Mouse (Mus musculus) forebrain, embryonic 15.5 days (tissue): ENCODE measurements around the gene Atoh1. TPM values are rescaled to one million over a fixed set of nuclear protein-coding genes. Genes with fewer than 3 reads are reported as not detected.
A peak's percentile ranks its signal among the peaks of the same experiment; 100 is the strongest.

Source experiments
- ATAC-seq: fragments of 200-750 bp; cut with Nextera tagmentation; replicated peaks from 2 replicates; pipeline ENCODE4 v1.8.0; 2017; ENCODE audit warnings: mild to moderate bottlenecking, moderate TSS enrichment, moderate library complexity
- H3K27ac ChIP-seq: fragments of 300-500 bp; sonication (generic); replicated peaks from 2 replicates; pipeline ENCODE4 v1.5.1; 2015; ENCODE audit warnings: mild to moderate bottlenecking, inconsistent platforms
- H3K27me3 ChIP-seq: fragments of 300-500 bp; sonication (generic); 2 replicates; pipeline ENCODE4 v1.6.1; 2015; ENCODE audit warnings: inconsistent platforms
- H3K36me3 ChIP-seq: fragments of 300-500 bp; sonication (generic); 2 replicates; pipeline ENCODE4 v1.6.1; 2015; ENCODE audit warnings: mild to moderate bottlenecking, inconsistent platforms
- H3K4me1 ChIP-seq: fragments of 300-500 bp; sonication (generic); 2 replicates; pipeline ENCODE4 v1.6.1; 2015; ENCODE audit warnings: inconsistent platforms
- H3K4me2 ChIP-seq: fragments of 300-500 bp; sonication (generic); replicated peaks from 2 replicates; pipeline ENCODE4 v1.6.1; 2015; ENCODE audit warnings: mild to moderate bottlenecking, inconsistent platforms
- H3K4me3 ChIP-seq: fragments of 300-500 bp; sonication (generic); 2 replicates; pipeline ENCODE4 v1.5.1; 2015; ENCODE audit warnings: mild to moderate bottlenecking, inconsistent platforms
- H3K9ac ChIP-seq: fragments of 300-500 bp; sonication (generic); replicated peaks from 2 replicates; pipeline ENCODE4 v1.6.1; 2015; ENCODE audit warnings: mild to moderate bottlenecking, inconsistent platforms
- H3K9me3 ChIP-seq: fragments of 300-500 bp; sonication (generic); 2 replicates; pipeline ENCODE4 v1.6.1; 2016; ENCODE audit warnings: inconsistent platforms
- WGBS: fragments of 180-500 bp; shearing (Covaris S2); methylation state at CpG from one replicate; pipeline ENCODE4 v1.1.7; 2015; ENCODE audit warnings: mixed read lengths; 5-methylcytosine and 5-hydroxymethylcytosine counted together
- polyA plus RNA-seq: library from polyadenylated mRNA; unstranded; fragments of >200 nt; fragmentation: Nextera tagmentation; extraction: Ambion mirVana; gene quantifications from 2 replicates; pipeline ENCODE4 v1.2.1, GENCODE M21; 2015

Atoh1 gene
- 0.26 TPM in 1 of 2 replicates, not detected in the other for polyA plus RNA-seq

DNA sequence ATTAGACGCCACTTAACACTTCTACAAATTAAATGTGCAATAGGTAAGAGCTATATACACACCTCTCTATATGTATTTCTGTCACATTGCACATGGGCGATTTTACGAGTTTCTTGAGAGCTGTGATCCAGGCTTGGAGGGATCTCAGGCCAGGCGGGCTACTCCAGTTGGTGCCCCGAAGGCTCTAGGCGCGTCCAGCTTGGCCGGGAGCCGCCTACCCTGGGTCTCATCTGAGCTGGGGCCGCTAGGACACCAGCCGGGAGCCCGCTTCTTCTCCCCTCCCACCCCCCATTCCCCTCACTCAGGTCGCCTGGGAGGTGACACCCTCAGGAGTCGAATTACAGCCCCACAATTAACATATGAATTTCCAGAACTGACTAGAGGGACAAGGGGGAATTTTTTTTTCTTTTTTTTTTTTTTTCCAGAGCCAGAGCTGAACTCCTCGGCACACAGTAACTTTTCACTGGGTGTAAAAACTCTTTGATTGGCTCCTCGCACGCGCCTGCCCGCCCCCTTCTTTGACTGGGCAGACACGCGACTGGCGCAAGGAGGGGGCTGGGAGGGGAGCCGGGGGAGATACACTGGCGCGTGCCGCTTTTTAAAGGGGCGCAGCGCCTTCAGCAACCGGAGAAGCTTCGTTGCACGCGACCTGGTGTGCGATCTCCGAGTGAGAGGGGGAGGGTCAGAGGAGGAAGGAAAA lies at the start of gene Atoh1:
TSS of gene Atoh1 (plus strand) at position 627 of the 700 bp plus-strand sequence.
- H3K9ac ChIP-seq: 0 out of 2 replicates have a peak within 1 kb of the TSS, but pooled peaks have one; percentile 24
- peak within 1 kb of the TSS; percentile 79 for H3K4me2 ChIP-seq
- no peaks in the 10 kb centered on the region for H3K9me3 ChIP-seq
- peak within 1 kb of the TSS; percentile 42 for H3K4me3 ChIP-seq
- WGBS: under 1% methylated on average over 34 of the region's 34 CpGs
- peaks cover 31% of the 10 kb centered on the region for H3K4me1 ChIP-seq
- no peaks in the 10 kb centered on the region for H3K36me3 ChIP-seq
- H3K27ac ChIP-seq: no peak within 1 kb of the TSS
- peaks cover 63% of the 10 kb centered on the region for H3K27me3 ChIP-seq
- peak; percentile 83 for ATAC-seq

DNA sequence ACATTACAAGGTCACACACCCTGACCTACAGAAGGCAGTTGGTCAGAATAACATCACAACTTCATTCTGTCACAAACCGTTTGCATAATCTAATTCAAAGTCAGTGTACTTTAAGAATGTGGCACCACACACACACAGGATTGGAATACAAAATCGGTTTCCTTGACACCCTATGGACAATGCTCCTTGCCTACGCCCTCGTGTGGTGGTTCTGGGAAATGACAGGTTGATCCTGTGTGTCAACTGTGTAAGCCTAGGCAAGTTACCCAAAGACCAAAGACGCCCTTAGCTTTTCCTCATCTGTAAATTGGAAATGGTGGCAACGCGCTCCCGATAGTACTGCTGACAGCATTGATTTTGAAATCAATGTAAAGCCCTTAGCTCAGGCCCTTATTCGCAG lies 45.0 kb upstream of the Atoh1 start:
- Histone ChIP-seq H3K9ac (no peak overlapping the region), H3K27ac (no peak overlapping the region), H3K4me2 (no peak overlapping the region), H3K36me3 (no peaks in the 10 kb centered on the region), H3K27me3 (no peaks in the 10 kb centered on the region), H3K4me3 (no peak overlapping the region), H3K9me3 (no peaks in the 10 kb centered on the region), H3K4me1 (peaks cover 10% of the 10 kb centered on the region)
- WGBS: 32% methylated on average over 9 of the region's 9 CpGs
- no peak for ATAC-seq

DNA sequence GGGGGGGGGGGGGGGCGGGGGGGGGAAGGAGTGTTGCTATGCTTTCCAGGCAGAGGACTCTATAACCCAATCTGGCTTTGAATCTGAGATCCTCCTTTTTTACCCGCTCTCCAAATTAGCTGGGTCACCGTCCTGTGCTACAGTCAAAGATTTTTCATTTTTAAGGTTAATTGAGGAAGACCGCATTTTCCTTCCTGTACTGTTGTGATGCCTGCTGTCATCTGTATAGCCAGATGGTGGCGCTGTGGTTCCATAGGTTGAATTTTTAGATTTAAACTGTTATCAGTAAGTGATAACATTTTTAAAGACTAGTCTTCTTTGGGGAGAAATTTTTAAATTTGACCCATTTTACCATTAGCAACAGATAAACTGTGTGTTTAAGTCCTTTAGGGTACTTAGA lies 44.0 kb upstream of the Atoh1 start:
- H3K9ac ChIP-seq: no peak overlapping the region
- WGBS: 4% methylated on average over 5 of the region's 5 CpGs
- H3K4me1 ChIP-seq: peaks cover 10% of the 10 kb centered on the region
- peak; percentile 68 for ATAC-seq
- no peak overlapping the region for H3K27ac ChIP-seq
- no peaks in the 10 kb centered on the region for H3K36me3 ChIP-seq
- H3K4me2 ChIP-seq: peak overlapping the region; percentile 26; the same call in 1 of the 2 replicates
- no peak overlapping the region for H3K4me3 ChIP-seq
- no peaks in the 10 kb centered on the region for H3K27me3 ChIP-seq
- H3K9me3 ChIP-seq: no peaks in the 10 kb centered on the region

DNA sequence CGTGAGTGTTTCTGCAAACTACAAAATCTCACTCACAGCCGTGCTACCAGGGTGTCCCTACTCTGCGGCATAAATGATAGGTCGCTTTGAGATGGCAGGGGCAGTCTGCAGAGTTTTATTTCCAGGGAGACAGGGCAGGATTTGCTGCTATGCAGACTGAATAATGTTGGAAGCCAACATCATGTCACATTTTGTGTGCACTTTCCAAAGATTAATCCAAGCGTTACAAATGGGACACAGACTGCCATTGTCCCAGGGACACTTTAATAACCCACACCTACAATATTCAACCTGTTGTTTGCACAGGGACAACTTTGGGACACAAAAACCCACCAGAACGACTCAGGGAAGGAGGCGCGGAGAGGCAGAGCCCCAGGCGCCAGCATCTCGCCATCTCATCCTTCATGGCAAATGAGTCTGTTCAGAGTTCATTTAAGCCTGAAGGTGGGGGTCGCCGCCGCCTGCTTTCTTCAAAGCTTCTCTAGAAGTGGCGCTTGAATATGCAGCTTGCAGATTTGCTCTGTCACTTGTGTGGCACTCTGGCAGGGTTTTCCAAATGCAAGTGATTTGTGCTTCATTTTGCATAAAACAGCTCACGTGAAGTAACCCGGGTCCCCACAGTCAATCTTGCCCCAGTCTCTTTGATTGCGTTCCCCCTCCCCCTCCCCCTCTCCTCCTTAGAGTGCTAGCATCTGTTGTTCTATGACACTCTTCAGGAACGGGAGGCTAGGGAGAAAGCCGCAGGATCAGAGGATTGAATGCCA lies 40.6 kb upstream of the Atoh1 start:
- Histone ChIP-seq H3K36me3 (no peaks in the 10 kb centered on the region), H3K27me3 (no peaks in the 10 kb centered on the region), H3K9me3 (no peaks in the 10 kb centered on the region), H3K4me1 (peaks cover 10% of the 10 kb centered on the region), H3K4me3 (peak overlapping the region; percentile 23), H3K4me2 (peak overlapping the region; percentile 42), H3K9ac (no peak overlapping the region), H3K27ac (no peak overlapping the region)
- 2% methylated on average over 19 of the region's 19 CpGs for WGBS
- ATAC-seq: peak; percentile 71

DNA sequence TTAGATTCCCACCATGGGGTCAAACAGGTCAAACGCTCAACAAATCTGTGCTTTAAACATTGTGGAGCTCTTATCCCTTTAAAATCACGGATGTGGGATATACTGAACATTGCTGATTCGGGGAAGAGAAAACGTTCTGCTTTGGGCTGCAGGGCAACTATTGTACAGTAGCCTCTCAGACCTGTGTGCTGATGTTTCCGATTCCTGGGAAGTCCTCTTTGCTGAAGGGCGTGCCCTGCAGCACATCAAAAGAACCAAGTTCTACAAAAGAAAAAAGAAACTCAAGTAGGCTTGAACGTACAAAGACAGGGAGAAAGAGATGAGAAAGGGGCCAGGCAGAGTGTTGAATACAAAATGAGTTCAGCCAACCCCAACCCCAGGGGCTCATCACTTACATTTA lies 34.2 kb upstream of the Atoh1 start:
- Histone ChIP-seq H3K27me3 (no peaks in the 10 kb centered on the region), H3K4me1 (no peaks in the 10 kb centered on the region), H3K4me3 (no peak overlapping the region), H3K27ac (no peak overlapping the region), H3K9me3 (no peaks in the 10 kb centered on the region), H3K36me3 (no peaks in the 10 kb centered on the region), H3K4me2 (no peak overlapping the region), H3K9ac (no peak overlapping the region)
- 25% methylated on average over 7 of the region's 7 CpGs for WGBS
- no peak for ATAC-seq

DNA sequence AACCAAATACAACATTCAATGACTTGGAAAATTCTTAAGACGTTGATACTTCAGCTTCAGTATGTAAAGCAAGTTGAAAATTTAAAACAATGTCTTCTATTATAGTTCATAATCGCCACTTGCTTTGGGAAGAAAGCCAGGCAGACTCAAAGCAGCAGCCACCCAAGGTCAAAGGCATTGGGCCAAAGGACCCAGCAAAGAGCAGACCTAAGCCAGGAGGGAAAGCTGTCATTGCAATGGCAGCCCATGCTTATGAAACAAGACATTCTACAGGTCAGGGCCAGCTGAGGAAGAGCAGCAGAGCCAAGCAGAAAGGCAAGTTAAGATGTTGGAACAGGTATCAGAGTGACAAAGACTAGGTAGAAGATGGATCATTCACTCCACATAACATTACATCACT lies 25.3 kb upstream of the Atoh1 start:
- Histone ChIP-seq H3K36me3 (no peaks in the 10 kb centered on the region), H3K27ac (no peak overlapping the region), H3K4me1 (no peaks in the 10 kb centered on the region), H3K27me3 (no peaks in the 10 kb centered on the region), H3K9me3 (no peaks in the 10 kb centered on the region), H3K4me2 (no peak overlapping the region), H3K9ac (no peak overlapping the region), H3K4me3 (no peak overlapping the region)
- WGBS: 79% methylated on average over 2 of the region's 2 CpGs
- ATAC-seq: no peak

DNA sequence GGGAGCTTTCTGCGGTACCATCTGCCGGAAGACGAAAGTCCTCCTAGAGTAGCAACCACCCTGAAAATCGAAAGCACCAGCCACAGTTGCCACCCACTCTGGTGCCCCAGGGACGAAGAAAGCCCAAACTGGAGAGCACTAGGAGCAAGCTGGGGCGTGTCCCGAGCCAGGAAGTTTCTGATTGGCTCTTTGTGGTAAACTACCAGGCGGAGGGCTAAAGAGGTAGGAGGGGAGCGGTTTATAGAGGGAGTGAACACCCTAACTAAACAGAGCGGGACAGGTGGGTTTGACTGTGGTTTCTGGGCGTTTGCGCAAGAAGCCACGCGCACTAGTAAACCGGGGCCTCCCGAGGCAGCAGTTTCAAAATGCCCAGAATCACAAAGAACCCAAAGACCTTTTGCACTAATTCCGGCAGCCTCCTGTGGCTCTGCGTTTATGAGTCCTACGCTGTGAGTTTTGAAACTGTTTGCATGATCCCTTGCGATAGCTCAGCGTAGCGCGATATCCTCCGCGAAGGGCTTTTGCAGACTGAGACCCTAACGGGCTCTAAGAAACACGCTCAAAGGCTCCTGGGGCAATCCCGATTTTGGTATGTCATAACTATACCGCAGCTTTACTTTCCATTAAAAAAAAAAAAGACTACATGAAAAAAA lies 1.0 kb upstream of the Atoh1 start:
- Histone ChIP-seq H3K36me3 (no peaks in the 10 kb centered on the region), H3K9ac (no peak overlapping the region), H3K4me1 (peaks cover 31% of the 10 kb centered on the region), H3K4me3 (peak overlapping the region; percentile 42), H3K27me3 (peaks cover 57% of the 10 kb centered on the region), H3K4me2 (peak overlapping the region; percentile 79), H3K27ac (no peak overlapping the region), H3K9me3 (no peaks in the 10 kb centered on the region)
- under 1% methylated on average over 29 of the region's 29 CpGs for WGBS
- 0 out of 2 replicates have a peak, but pooled peaks have one; percentile 30 for ATAC-seq

DNA sequence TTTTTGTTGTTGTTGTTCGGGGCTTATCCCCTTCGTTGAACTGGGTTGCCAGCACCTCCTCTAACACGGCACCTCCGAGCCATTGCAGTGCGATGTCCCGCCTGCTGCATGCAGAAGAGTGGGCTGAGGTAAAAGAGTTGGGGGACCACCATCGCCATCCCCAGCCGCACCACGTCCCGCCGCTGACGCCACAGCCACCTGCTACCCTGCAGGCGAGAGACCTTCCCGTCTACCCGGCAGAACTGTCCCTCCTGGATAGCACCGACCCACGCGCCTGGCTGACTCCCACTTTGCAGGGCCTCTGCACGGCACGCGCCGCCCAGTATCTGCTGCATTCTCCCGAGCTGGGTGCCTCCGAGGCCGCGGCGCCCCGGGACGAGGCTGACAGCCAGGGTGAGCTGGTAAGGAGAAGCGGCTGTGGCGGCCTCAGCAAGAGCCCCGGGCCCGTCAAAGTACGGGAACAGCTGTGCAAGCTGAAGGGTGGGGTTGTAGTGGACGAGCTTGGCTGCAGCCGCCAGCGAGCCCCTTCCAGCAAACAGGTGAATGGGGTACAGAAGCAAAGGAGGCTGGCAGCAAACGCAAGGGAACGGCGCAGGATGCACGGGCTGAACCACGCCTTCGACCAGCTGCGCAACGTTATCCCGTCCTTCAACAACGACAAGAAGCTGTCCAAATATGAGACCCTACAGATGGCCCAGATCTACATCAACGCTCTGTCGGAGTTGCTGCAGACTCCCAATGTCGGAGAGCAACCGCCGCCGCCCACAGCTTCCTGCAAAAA lies 496 bp downstream of the Atoh1 start:
- peaks cover 38% of the 10 kb centered on the region for H3K4me1 ChIP-seq
- no peaks in the 10 kb centered on the region for H3K36me3 ChIP-seq
- H3K9me3 ChIP-seq: no peaks in the 10 kb centered on the region
- H3K9ac ChIP-seq: 0 out of 2 replicates have a peak overlapping the region, but pooled peaks have one; percentile 24
- no peak overlapping the region for H3K27ac ChIP-seq
- ATAC-seq: peak; percentile 71
- H3K4me3 ChIP-seq: peak overlapping the region; percentile 42
- peaks cover 70% of the 10 kb centered on the region for H3K27me3 ChIP-seq
- WGBS: under 1% methylated on average over 50 of the region's 53 CpGs
- peak overlapping the region; percentile 79 for H3K4me2 ChIP-seq

DNA sequence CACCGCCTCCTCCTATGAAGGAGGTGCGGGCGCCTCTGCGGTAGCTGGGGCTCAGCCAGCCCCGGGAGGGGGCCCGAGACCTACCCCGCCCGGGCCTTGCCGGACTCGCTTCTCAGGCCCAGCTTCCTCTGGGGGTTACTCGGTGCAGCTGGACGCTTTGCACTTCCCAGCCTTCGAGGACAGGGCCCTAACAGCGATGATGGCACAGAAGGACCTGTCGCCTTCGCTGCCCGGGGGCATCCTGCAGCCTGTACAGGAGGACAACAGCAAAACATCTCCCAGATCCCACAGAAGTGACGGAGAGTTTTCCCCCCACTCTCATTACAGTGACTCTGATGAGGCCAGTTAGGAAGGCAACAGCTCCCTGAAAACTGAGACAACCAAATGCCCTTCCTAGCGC lies 1.1 kb downstream of the Atoh1 start:
- under 1% methylated on average over 19 of the region's 19 CpGs for WGBS
- H3K4me2 ChIP-seq: peak overlapping the region; percentile 79
- no peak overlapping the region for H3K9ac ChIP-seq
- H3K36me3 ChIP-seq: no peaks in the 10 kb centered on the region
- no peak overlapping the region for H3K27ac ChIP-seq
- no peaks in the 10 kb centered on the region for H3K9me3 ChIP-seq
- peak overlapping the region; percentile 42 for H3K4me3 ChIP-seq
- H3K4me1 ChIP-seq: peaks cover 43% of the 10 kb centered on the region
- peaks cover 73% of the 10 kb centered on the region for H3K27me3 ChIP-seq
- 0 out of 2 replicates have a peak, but pooled peaks have one; percentile 8 for ATAC-seq

DNA sequence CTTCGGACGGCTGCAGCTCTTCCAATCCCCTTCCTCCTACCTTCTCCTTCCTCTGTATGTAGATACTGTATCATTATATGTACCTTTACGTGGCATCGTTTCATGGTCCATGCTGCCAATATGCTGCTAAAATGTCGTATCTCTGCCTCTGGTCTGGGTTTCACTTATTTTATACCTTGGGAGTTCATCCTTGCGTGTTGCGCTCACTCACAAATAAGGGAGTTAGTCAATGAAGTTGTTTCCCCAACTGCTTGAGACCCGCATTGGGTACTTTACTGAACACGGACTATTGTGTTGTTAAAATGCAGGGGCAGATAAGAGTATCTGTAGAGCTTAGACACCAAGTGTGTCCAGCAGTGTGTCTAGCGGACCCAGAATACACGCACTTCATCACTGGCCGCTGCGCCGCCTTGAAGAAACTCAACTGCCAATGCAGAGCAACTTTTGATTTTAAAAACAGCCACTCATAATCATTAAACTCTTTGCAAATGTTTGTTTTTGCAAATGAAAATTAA lies 1.6 kb downstream of the Atoh1 start:
- H3K27ac ChIP-seq: no peak overlapping the region
- 2% methylated on average over 14 of the region's 14 CpGs for WGBS
- peaks cover 43% of the 10 kb centered on the region for H3K4me1 ChIP-seq
- ATAC-seq: no peak
- H3K4me3 ChIP-seq: no peak overlapping the region
- H3K27me3 ChIP-seq: peaks cover 78% of the 10 kb centered on the region
- no peaks in the 10 kb centered on the region for H3K9me3 ChIP-seq
- H3K36me3 ChIP-seq: no peaks in the 10 kb centered on the region
- peak overlapping the region; percentile 79; the same call in 1 of the 2 replicates for H3K4me2 ChIP-seq
- no peak overlapping the region for H3K9ac ChIP-seq

DNA sequence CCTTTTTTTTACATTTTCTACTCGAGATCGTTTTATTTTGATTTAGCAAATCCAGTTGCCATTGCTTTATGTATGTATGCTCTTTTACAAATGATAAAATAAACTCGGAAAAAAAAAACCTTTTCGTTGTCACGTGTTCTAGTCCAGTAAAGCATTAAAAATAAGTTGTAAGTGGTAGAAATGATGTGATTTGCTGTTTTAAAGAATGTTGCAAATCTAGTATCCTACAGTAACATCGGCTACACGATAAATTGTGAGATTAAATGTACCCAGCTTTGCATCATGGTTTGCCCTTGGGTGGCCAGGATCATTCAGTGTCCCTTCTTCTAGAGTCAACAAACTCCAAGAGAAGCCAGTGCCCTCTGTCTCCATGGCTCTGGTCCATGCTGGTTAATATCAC lies 2.2 kb downstream of the Atoh1 start:
- ATAC-seq: no peak
- H3K27me3 ChIP-seq: peaks cover 82% of the 10 kb centered on the region
- H3K4me1 ChIP-seq: peaks cover 43% of the 10 kb centered on the region
- H3K4me2 ChIP-seq: no peak overlapping the region
- H3K9me3 ChIP-seq: no peaks in the 10 kb centered on the region
- H3K9ac ChIP-seq: no peak overlapping the region
- no peak overlapping the region for H3K4me3 ChIP-seq
- no peak overlapping the region for H3K27ac ChIP-seq
- WGBS: 6% methylated on average over 7 of the region's 7 CpGs
- H3K36me3 ChIP-seq: no peaks in the 10 kb centered on the region
